Mouse (Mus musculus): ENCODE data around the gene Trim30d. TPM values are rescaled to one million over a fixed set of nuclear protein-coding genes. Genes with fewer than 3 reads are reported as not detected.

Trim30d gene
- total and polyA plus RNA-seq, 2 experiments, result 1.2 to 8.9 TPM

DNA sequence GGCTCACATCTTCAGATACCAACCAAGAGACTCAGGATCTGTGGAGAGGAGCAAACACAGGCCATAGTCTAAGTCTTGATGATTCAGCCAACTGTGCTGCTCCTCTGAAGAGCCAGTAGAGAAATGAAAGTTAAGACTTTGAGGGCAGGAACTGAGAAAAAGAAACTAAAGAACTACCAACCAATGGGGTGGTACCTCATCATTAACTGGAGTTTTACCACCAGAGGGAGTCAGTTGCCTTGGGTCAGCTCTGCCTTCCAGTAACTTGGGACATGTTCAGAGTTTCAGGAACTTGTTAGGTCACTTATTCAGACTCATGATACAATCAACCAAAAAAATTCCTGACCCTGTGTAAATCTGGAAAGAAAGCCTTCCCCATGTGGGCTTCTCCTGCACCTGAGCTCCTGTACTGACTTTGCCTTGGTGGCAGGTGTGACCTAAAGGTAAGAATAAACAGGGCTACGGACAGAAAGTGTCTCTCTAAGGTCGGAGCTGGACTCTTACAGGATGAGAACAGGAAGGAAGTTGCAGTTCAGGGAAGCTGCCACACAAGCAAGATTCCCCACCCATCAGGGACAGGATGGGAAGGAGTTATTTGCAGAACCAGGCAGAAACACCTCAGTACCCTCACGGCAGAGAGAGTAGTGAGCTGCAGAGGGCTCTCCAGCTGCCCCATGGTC lies 42.4 kb downstream of the Trim30d start, which contains the start of gene Trim30a:
TSS of gene Trim30a (minus strand) at position 129 of the 680 bp plus-strand sequence.
- Histone ChIP-seq H3K27ac (replicated peaks; ENCODE audit: insufficient read depth, low read depth, low read length) (peak within 1 kb of the TSS; percentile 47), H3K79me2 (ENCODE audit: control insufficient read depth, insufficient read depth, low read length) (no peaks in the 10 kb centered on the region), H3K27me3 (ENCODE audit: control insufficient read depth, insufficient read depth, low read length) (no peaks in the 10 kb centered on the region), H3K4me3 (ENCODE audit: insufficient read depth, low read depth, low read length) (peak within 1 kb of the TSS; percentile 52), H3K9ac (ENCODE audit: low read depth, low read length) (peak within 1 kb of the TSS; percentile 64), H3K4me1 (ENCODE audit: control insufficient read depth, insufficient read depth, low read length) (peaks cover 1% of the 10 kb centered on the region; the same call in 1 of the 2 replicates), H3K36me3 (ENCODE audit: control insufficient read depth, insufficient read depth, low read length) (no peaks in the 10 kb centered on the region)
- peak; percentile 64 for DNase-seq (ENCODE audit: extremely low read depth, low read depth, low spot score)
- WGBS, result 44% methylated on average over 3 of the region's 3 CpGs
- TF ChIP-seq POLR2A (IDR thresholded peaks at IDR 0.05; ENCODE audit: extremely low read depth, insufficient read depth, low read length) (no peak), CTCF (IDR thresholded peaks at IDR 0.05; ENCODE audit: low read depth, low read length) (0 out of 2 replicates have a peak, but pooled peaks have one; percentile 15)

DNA sequence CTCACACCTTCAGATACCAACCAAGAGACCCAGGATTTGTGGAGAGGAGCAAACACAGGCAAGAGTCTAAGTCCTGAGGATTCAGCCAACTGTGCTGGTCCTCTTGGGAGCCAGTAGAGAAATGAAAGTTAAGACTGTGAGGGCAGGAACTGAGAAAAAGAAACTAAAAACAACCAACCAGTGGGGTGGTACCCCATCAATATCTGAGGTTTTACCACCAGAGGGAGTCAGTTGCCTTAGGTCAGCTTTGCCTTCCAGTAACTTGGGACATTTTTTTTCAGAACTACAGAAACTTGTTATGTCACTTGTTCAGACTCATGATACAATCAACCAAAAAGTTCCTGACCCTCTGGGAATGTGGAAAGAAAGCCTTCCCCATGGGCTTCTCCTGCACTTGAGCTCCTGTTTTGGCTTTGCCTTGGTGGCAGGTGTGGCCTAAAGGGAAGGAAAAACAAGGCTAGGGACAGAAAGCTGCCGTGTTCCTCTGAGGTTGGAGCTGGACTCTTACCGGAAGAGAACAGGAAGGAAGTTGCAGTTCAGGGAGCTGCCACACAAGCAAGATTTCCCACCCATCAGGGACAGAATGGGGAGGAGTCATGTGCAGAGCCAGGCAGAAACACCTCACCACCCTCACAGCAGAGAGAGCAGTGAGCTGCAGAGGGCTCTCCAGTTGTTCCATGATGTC lies 61.5 kb downstream of the Trim30d start:
- peak overlapping the region; percentile 56; the same call in 1 of the 2 replicates for H3K9ac ChIP-seq (ENCODE audit: low read depth, low read length)

More for the DNA sequence above, 61.5 kb downstream of the Trim30d start:
- peak overlapping the region; percentile 75 for H3K27ac ChIP-seq (replicated peaks; ENCODE audit: insufficient read depth, low read depth, low read length)
- WGBS, result 41% methylated on average over 2 of the region's 2 CpGs
- peak; percentile 55 for DNase-seq (ENCODE audit: extremely low read depth, low read depth, low spot score)
- no peaks in the 10 kb centered on the region for H3K36me3 ChIP-seq (ENCODE audit: control insufficient read depth, insufficient read depth, low read length)
- TF ChIP-seq POLR2A (IDR thresholded peaks at IDR 0.05; ENCODE audit: extremely low read depth, insufficient read depth, low read length) (no peak), CTCF (IDR thresholded peaks at IDR 0.05; ENCODE audit: low read depth, low read length) (0 out of 2 replicates have a peak, but pooled peaks have one; percentile 2)
- no peaks in the 10 kb centered on the region for H3K27me3 ChIP-seq (ENCODE audit: control insufficient read depth, insufficient read depth, low read length)
- H3K79me2 ChIP-seq (ENCODE audit: control insufficient read depth, insufficient read depth, low read length), result no peaks in the 10 kb centered on the region
- peaks cover 2% of the 10 kb centered on the region; the same call in 1 of the 2 replicates for H3K4me1 ChIP-seq (ENCODE audit: control insufficient read depth, insufficient read depth, low read length)
- H3K4me3 ChIP-seq (ENCODE audit: insufficient read depth, low read depth, low read length), result peak overlapping the region; percentile 49

Other genes starting within 250 kb of the Trim30d start
- 1.7 and 2.1 TPM in 2 replicates for gene Trim5, start 219.8 kb downstream of the Trim30d start, total RNA-seq (2014; rRNA removed)
- 0.23 and 0.36 TPM in 2 replicates for gene Trim5, start 219.8 kb downstream of the Trim30d start, polyA plus RNA-seq (2012; rRNA removed)
- gene Trim12a, start 192.4 kb downstream of the Trim30d start, total RNA-seq (2014; rRNA removed), result 11.7 and 15.5 TPM in 2 replicates
- 1.6 and 1.7 TPM in 2 replicates for gene Trim12a, start 192.4 kb downstream of the Trim30d start, polyA plus RNA-seq (2012; rRNA removed)
- gene Trim34b, start 178.4 kb downstream of the Trim30d start, total RNA-seq (2014; rRNA removed), result 0.09 TPM in 1 of 2 replicates, not detected in the other
- gene Trim34b, start 178.4 kb downstream of the Trim30d start, polyA plus RNA-seq (2012; rRNA removed), result 0.76 and 1.3 TPM in 2 replicates
- 6.7 and 12.4 TPM in 2 replicates for gene Trim12c, start 154.5 kb downstream of the Trim30d start, total RNA-seq (2014; rRNA removed)
- gene Trim12c, start 154.5 kb downstream of the Trim30d start, polyA plus RNA-seq (2012; rRNA removed), result 2.7 and 2.8 TPM in 2 replicates
- 0.47 and 0.74 TPM in 2 replicates for gene Trim30b, start 138.0 kb downstream of the Trim30d start, total RNA-seq (2014; rRNA removed)
- gene Trim30b, start 138.0 kb downstream of the Trim30d start, polyA plus RNA-seq (2012; rRNA removed), result 0.06 TPM in 1 of 2 replicates, not detected in the other
- 0.54 and 1.3 TPM in 2 replicates for gene Trim30c, start 107.0 kb downstream of the Trim30d start, total RNA-seq (2014; rRNA removed)
- 0.13 TPM in 1 of 2 replicates, not detected in the other for gene Trim30c, start 107.0 kb downstream of the Trim30d start, polyA plus RNA-seq (2012; rRNA removed)
- 8.1 and 9.4 TPM in 2 replicates for gene Trim30a, start 42.7 kb downstream of the Trim30d start, total RNA-seq (2014; rRNA removed)
- 0.90 and 1.5 TPM in 2 replicates for gene Trim30a, start 42.7 kb downstream of the Trim30d start, polyA plus RNA-seq (2012; rRNA removed)
- gene Olfr651, start 42.3 kb upstream of the Trim30d start, total RNA-seq (2014; rRNA removed), result not detected in 2 replicates
- not detected in 2 replicates for gene Olfr651, start 42.3 kb upstream of the Trim30d start, polyA plus RNA-seq (2012; rRNA removed)
- gene Olfr652, start 53.1 kb upstream of the Trim30d start, total RNA-seq (2014; rRNA removed), result not detected in 2 replicates
- not detected in 2 replicates for gene Olfr652, start 53.1 kb upstream of the Trim30d start, polyA plus RNA-seq (2012; rRNA removed)
- not detected in 2 replicates for gene Olfr653, start 69.5 kb upstream of the Trim30d start, total RNA-seq (2014; rRNA removed)
- gene Olfr653, start 69.5 kb upstream of the Trim30d start, polyA plus RNA-seq (2012; rRNA removed), result not detected in 2 replicates
- gene Olfr654, start 79.2 kb upstream of the Trim30d start, total RNA-seq (2014; rRNA removed), result not detected in 2 replicates
- not detected in 2 replicates for gene Olfr654, start 79.2 kb upstream of the Trim30d start, polyA plus RNA-seq (2012; rRNA removed)
- not detected in 2 replicates for gene Olfr655, start 93.9 kb upstream of the Trim30d start, total RNA-seq (2014; rRNA removed)
- not detected in 2 replicates for gene Olfr655, start 93.9 kb upstream of the Trim30d start, polyA plus RNA-seq (2012; rRNA removed)
- gene Olfr656, start 106.1 kb upstream of the Trim30d start, total RNA-seq (2014; rRNA removed), result not detected in 2 replicates
- gene Olfr656, start 106.1 kb upstream of the Trim30d start, polyA plus RNA-seq (2012; rRNA removed), result not detected in 2 replicates
- not detected in 2 replicates for gene Olfr657, start 116.9 kb upstream of the Trim30d start, total RNA-seq (2014; rRNA removed)
- not detected in 2 replicates for gene Olfr657, start 116.9 kb upstream of the Trim30d start, polyA plus RNA-seq (2012; rRNA removed)
- not detected in 2 replicates for gene Olfr658, start 139.5 kb upstream of the Trim30d start, total RNA-seq (2014; rRNA removed)
- gene Olfr658, start 139.5 kb upstream of the Trim30d start, polyA plus RNA-seq (2012; rRNA removed), result not detected in 2 replicates
- not detected in 2 replicates for gene Olfr659, start 158.9 kb upstream of the Trim30d start, total RNA-seq (2014; rRNA removed)
- gene Olfr659, start 158.9 kb upstream of the Trim30d start, polyA plus RNA-seq (2012; rRNA removed), result not detected in 2 replicates
- gene Olfr661, start 178.7 kb upstream of the Trim30d start, total RNA-seq (2014; rRNA removed), result not detected in 2 replicates
- gene Olfr661, start 178.7 kb upstream of the Trim30d start, polyA plus RNA-seq (2012; rRNA removed), result not detected in 2 replicates